Mouse (Mus musculus): ENCODE results near the gene Eaf1. TPM values are rescaled to one million over a fixed set of nuclear protein-coding genes. Genes with fewer than 3 reads are reported as not detected.

Gene Eaf1
- polyA plus RNA-seq, 1 experiment from 2014 or later = 20.9 TPM

DNA sequence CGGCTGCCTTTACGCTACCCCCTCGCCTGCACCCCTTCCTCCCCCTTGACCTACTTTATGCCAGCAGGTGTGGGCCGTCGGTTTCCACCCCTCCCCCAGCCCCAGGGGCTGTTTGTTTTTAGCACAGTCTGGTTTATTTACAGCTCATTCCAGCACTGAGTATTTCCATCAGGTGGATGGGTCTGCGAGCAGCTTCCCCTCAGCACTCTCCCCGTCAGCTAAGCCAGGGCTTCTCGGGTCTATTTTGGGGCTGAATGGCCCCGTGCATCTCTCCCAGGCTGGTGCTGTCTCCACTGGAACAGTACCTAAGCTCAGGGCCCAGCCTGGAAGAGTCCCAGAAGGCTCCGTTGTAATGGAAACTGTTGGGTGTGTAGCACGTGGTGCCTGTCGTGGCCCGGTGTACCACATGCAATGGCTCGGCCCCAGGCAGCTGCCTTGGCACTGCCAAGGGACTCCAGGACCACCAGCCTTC is 61.8 kb downstream of the Eaf1 start:
- Histone ChIP-seq H3K36me3 (no peaks in the 10 kb centered on the region), H3K9me3 (replicated peaks) (no peaks in the 10 kb centered on the region), H3K27me3 (replicated peaks) (peaks cover 8% of the 10 kb centered on the region; the same call in 1 of the 2 replicates), H3K4me3 (no peak overlapping the region), H3K27ac (ENCODE audit: poor library complexity, severe bottlenecking) (no peak overlapping the region), H3K4me2 (no peak overlapping the region), H3K4me1 (replicated peaks) (peaks cover 29% of the 10 kb centered on the region), H3K9ac (no peak overlapping the region)
- WGBS = 50% methylated on average over 14 of the region's 14 CpGs
- no peak for ATAC-seq (ENCODE audit: insufficient number of reproducible peaks, low FRiP score)

DNA sequence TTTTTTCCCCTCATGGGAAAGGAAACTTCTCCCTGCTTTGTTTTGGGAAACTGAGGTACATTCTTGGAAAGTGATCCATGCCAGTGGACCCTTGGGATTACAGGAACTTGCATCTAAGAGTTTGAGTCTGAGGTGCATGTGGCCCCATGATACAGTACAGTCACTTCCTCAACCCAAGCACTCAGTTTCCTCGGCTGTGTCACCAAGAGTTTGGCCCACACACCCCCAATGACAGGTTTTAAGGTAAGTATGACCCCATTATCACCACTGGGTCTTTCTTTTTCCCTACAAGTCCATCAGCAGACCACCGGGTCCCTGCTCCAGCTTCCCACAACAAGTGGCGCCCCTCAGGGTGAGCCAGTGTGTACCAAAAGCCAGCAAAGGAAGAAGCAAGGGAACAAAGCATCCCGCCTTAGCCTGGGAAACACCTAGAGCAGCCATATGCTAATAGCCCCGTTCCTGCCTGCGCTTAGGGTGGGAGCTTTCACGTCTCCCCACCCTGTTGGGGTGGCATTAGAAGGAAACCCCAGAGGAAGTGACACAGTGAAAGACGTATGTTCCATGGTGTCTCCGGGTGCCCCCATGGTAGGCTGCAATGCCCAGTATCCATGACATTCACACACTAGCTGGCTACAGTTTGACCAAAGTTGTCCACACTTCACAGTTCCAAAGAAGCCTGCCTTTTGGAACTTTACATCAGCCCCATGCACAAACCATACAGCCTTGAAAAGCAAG is 62.5 kb downstream of the Eaf1 start:
- ATAC-seq (ENCODE audit: insufficient number of reproducible peaks, low FRiP score) = no peak
- Histone ChIP-seq H3K9ac (no peak overlapping the region), H3K27ac (ENCODE audit: poor library complexity, severe bottlenecking) (no peak overlapping the region)

DNA sequence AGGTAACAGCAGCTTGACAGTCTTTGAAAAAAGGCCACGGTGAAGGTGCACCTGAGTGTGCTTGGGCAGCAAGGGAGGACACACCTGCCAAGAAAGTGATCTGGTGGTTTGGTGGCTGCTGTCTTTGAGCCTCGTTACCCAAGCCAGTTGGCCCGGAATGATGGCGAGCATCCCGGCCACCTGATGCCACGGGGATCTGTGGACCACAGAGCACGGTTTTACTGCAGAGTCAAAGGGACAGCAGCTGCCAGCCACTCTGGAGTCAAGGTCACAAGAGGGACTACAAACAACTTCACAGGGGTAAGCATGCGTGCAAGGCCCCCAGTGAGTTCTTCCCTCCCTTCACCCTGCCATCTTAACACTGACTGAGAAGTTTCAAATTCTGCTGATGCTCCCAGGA is 63.1 kb downstream of the Eaf1 start:
- Histone ChIP-seq H3K4me2 (no peak overlapping the region), H3K27ac (ENCODE audit: poor library complexity, severe bottlenecking) (no peak overlapping the region), H3K4me1 (replicated peaks) (peaks cover 38% of the 10 kb centered on the region), H3K9ac (no peak overlapping the region), H3K4me3 (no peak overlapping the region), H3K27me3 (replicated peaks) (peaks cover 11% of the 10 kb centered on the region; the same call in 1 of the 2 replicates), H3K36me3 (no peaks in the 10 kb centered on the region), H3K9me3 (replicated peaks) (no peaks in the 10 kb centered on the region)
- no peak for ATAC-seq (ENCODE audit: insufficient number of reproducible peaks, low FRiP score)
- WGBS = 80% methylated on average over 8 of the region's 8 CpGs

More for the DNA sequence above, 62.5 kb downstream of the Eaf1 start:
- H3K9me3 ChIP-seq (replicated peaks) = no peaks in the 10 kb centered on the region
- H3K4me2 ChIP-seq = no peak overlapping the region
- no peaks in the 10 kb centered on the region for H3K36me3 ChIP-seq
- H3K4me3 ChIP-seq = no peak overlapping the region
- peaks cover 35% of the 10 kb centered on the region for H3K4me1 ChIP-seq (replicated peaks)
- 82% methylated on average over 9 of the region's 9 CpGs for WGBS
- H3K27me3 ChIP-seq (replicated peaks) = peaks cover 8% of the 10 kb centered on the region; the same call in 1 of the 2 replicates

DNA sequence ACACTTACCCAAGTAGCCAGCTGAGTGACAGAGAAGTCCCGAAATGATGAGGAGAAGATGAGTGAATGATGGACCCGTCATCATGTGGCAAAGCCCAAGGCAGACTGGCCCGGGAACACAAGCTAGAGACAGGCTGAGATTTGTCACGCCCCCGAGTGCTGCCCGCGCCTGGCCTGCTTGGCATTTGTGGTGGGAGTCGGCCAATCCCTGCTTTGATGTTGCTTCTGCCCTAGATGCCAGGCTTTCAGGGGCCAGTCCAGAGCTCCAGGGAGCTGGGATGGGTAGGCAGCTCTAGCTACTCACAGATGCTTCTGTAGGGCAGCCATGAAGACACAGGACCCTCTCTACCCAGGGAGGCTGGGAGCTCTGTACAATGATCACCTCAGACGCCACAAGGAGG is 63.6 kb downstream of the Eaf1 start:
- Histone ChIP-seq H3K4me2 (no peak overlapping the region), H3K9me3 (replicated peaks) (no peaks in the 10 kb centered on the region), H3K36me3 (no peaks in the 10 kb centered on the region), H3K4me1 (replicated peaks) (peaks cover 38% of the 10 kb centered on the region), H3K4me3 (no peak overlapping the region), H3K9ac (no peak overlapping the region), H3K27me3 (replicated peaks) (peaks cover 12% of the 10 kb centered on the region; the same call in 1 of the 2 replicates), H3K27ac (ENCODE audit: poor library complexity, severe bottlenecking) (no peak overlapping the region)
- whole genome bisulfite sequencing = 74% methylated on average over 9 of the region's 9 CpGs
- no peak for ATAC-seq (ENCODE audit: insufficient number of reproducible peaks, low FRiP score)

DNA sequence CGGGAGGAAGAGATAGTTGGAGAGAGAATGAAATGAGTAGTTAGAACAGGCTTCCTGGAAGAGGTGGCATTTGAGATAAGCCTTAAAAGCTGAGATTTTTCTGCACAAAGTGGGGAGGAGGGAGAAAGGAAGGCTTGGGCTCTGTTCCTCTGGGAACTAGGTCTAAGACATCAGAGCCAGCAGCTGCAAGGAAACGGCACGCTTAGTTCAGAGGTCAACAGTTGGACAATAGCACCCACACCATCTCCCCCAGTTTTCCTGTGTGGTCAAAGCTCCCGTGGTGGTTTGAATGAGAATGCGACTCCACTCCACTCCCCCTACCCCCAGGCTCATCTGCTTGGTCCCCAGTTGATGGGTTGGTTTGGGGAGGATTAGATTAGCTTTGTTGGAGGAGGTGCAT is 65.0 kb downstream of the Eaf1 start:
- H3K27ac ChIP-seq (ENCODE audit: poor library complexity, severe bottlenecking) = no peak overlapping the region
- H3K27me3 ChIP-seq (replicated peaks) = peaks cover 12% of the 10 kb centered on the region; the same call in 1 of the 2 replicates
- H3K4me3 ChIP-seq = no peak overlapping the region
- H3K4me2 ChIP-seq = no peak overlapping the region
- H3K9me3 ChIP-seq (replicated peaks) = no peaks in the 10 kb centered on the region
- no peak for ATAC-seq (ENCODE audit: insufficient number of reproducible peaks, low FRiP score)
- WGBS = 49% methylated on average over 5 of the region's 5 CpGs
- peaks cover 42% of the 10 kb centered on the region for H3K4me1 ChIP-seq (replicated peaks)
- H3K9ac ChIP-seq = no peak overlapping the region
- H3K36me3 ChIP-seq = no peaks in the 10 kb centered on the region

Other genes with a start within 250 kb of the Eaf1 start
- gene Phf7, start 243.1 kb upstream of the Eaf1 start, polyA plus RNA-seq (2016; fragmentation: Nextera tagmentation; extraction: Ambion mirVana) = 8.1 and 11.6 TPM in 2 replicates
- gene Bap1, start 242.9 kb upstream of the Eaf1 start, polyA plus RNA-seq (2016; fragmentation: Nextera tagmentation; extraction: Ambion mirVana) = 59.7 and 65.0 TPM in 2 replicates
- 1.3 and 1.5 TPM in 2 replicates for gene Dnah1, start 170.5 kb upstream of the Eaf1 start, polyA plus RNA-seq (2016; fragmentation: Nextera tagmentation; extraction: Ambion mirVana)
- 42.7 and 42.9 TPM in 2 replicates for gene Capn7, start 157.8 kb upstream of the Eaf1 start, polyA plus RNA-seq (2016; fragmentation: Nextera tagmentation; extraction: Ambion mirVana)
- 29.9 and 30.2 TPM in 2 replicates for gene Sh3bp5, start 58.3 kb upstream of the Eaf1 start, polyA plus RNA-seq (2016; fragmentation: Nextera tagmentation; extraction: Ambion mirVana)
- 46.4 and 49.7 TPM in 2 replicates for gene Mettl6, start 641 bp downstream of the Eaf1 start, polyA plus RNA-seq (2016; fragmentation: Nextera tagmentation; extraction: Ambion mirVana)
- gene Colq, start 96.9 kb downstream of the Eaf1 start, polyA plus RNA-seq (2016; fragmentation: Nextera tagmentation; extraction: Ambion mirVana) = 7.6 and 7.7 TPM in 2 replicates
- gene Gm49387, start 146.5 kb downstream of the Eaf1 start, polyA plus RNA-seq (2016; fragmentation: Nextera tagmentation; extraction: Ambion mirVana) = 0.10 and 3.7 TPM in 2 replicates
- gene Btd, start 146.6 kb downstream of the Eaf1 start, polyA plus RNA-seq (2016; fragmentation: Nextera tagmentation; extraction: Ambion mirVana) = 23.1 and 27.8 TPM in 2 replicates
- gene Hacl1, start 146.9 kb downstream of the Eaf1 start, polyA plus RNA-seq (2016; fragmentation: Nextera tagmentation; extraction: Ambion mirVana) = 7.9 and 13.2 TPM in 2 replicates

All from heart, embryonic 12.5 days (tissue).